Mouse (Mus musculus) liver, embryonic 14.5 days (tissue): ENCODE results near the gene Lpp. TPM values are rescaled to one million over a fixed set of nuclear protein-coding genes. Genes with fewer than 3 reads are reported as not detected.

ENCODE experiments used
- ATAC-seq: fragments of 200-750 bp; cut with Nextera tagmentation; 2 replicates; pipeline ENCODE4 v1.8.0; 2017; ENCODE audit warnings: moderate number of reproducible peaks, mild to moderate bottlenecking, moderate library complexity; ENCODE audit not compliant: insufficient read depth
- DNase-seq, 3 experiments: peaks; one replicate each; pipeline ENCODE4 v3.0.0-alpha.2; 2012 to 2013; ENCODE audit warnings: low read depth in 3 of 3, low spot score in 3 of 3
- H3K27ac ChIP-seq: fragments of 300-500 bp; sonication (generic); 2 replicates; pipeline ENCODE4 v1.5.1; 2014; ENCODE audit warnings: moderate library complexity, mild to moderate bottlenecking, control low read depth, inconsistent platforms
- H3K27me3 ChIP-seq: fragments of 300-500 bp; sonication (generic); 2 replicates; pipeline ENCODE4 v1.6.1; 2014; ENCODE audit warnings: mild to moderate bottlenecking, low read length, moderate library complexity; ENCODE audit not compliant: control insufficient read depth, insufficient read depth
- H3K36me3 ChIP-seq: fragments of 300-500 bp; sonication (generic); replicated peaks from 2 replicates; pipeline ENCODE4 v1.6.1; 2014; ENCODE audit warnings: low read depth; ENCODE audit not compliant: control insufficient read depth, insufficient read depth
- H3K4me1 ChIP-seq, 2 experiments: fragments of 200-500 bp in 1 of 2; fragments of 300-500 bp in 1 of 2; sonication (generic) in 1 of 2; replicated peaks; 2 replicates each; pipeline ENCODE4 v1.6.1; 2012 to 2014; ENCODE audit warnings: antibody characterized with exemption in 1 of 2, inconsistent platforms in 1 of 2, low read length in 1 of 2; ENCODE audit not compliant: control insufficient read depth in 2 of 2, insufficient read depth in 2 of 2
- H3K4me2 ChIP-seq: fragments of 300-500 bp; sonication (generic); 2 replicates; pipeline ENCODE4 v1.6.1; 2014; ENCODE audit warnings: low read depth, mild to moderate bottlenecking, control low read depth, moderate library complexity
- H3K4me3 ChIP-seq, 2 experiments: fragments of 200-500 bp in 1 of 2; fragments of 300-500 bp in 1 of 2; sonication (generic) in 1 of 2; 2 replicates each; pipeline ENCODE4 v1.5.1; 2012 to 2014; ENCODE audit warnings: low read depth in 2 of 2, low read length in 2 of 2, mild to moderate bottlenecking in 2 of 2, control low read depth in 1 of 2, inconsistent platforms in 1 of 2, moderate library complexity in 1 of 2; ENCODE audit not compliant: insufficient read depth in 1 of 2
- H3K9ac ChIP-seq: fragments of 300-500 bp; sonication (generic); replicated peaks from 2 replicates; pipeline ENCODE4 v1.6.1; 2014; ENCODE audit warnings: mild to moderate bottlenecking, control low read depth, moderate library complexity
- H3K9me3 ChIP-seq: fragments of 300-500 bp; sonication (generic); 2 replicates; pipeline ENCODE4 v1.6.1; 2016; ENCODE audit warnings: low read length, mixed read lengths; ENCODE audit not compliant: control insufficient read depth
- CTCF ChIP-seq: IDR thresholded peaks from 2 replicates; pipeline ENCODE4 v1.5.1; 2016; ENCODE audit warnings: antibody characterized with exemption, low read depth, control low read depth
- EP300 ChIP-seq: IDR thresholded peaks from 2 replicates; pipeline ENCODE4 v1.6.1; 2016; ENCODE audit warnings: antibody characterized with exemption, low read depth
- WGBS: fragments of 180-500 bp; shearing (Covaris S2); extraction: QIAGEN DNeasy Blood & Tissue Kit; methylation state at CpG from one replicate; pipeline ENCODE4 v1.1.7; 2014; ENCODE audit not compliant: insufficient replicate concordance; 5-methylcytosine and 5-hydroxymethylcytosine counted together
- polyA plus RNA-seq, 2 experiments: library from polyadenylated mRNA; depleted of rRNA in 1 of 2; stranded (reverse) in 1 of 2; unstranded in 1 of 2; fragments of >200 nt; fragmentation: Nextera tagmentation in 1 of 2; extraction: Ambion mirVana in 1 of 2; gene quantifications; 2 replicates each; pipeline versions ENCODE4 v1.2.1 to v1.2.3; 2012 to 2014

The Lpp gene
- polyA plus RNA-seq, 2 experiments = 1.4 to 4.3 TPM

DNA sequence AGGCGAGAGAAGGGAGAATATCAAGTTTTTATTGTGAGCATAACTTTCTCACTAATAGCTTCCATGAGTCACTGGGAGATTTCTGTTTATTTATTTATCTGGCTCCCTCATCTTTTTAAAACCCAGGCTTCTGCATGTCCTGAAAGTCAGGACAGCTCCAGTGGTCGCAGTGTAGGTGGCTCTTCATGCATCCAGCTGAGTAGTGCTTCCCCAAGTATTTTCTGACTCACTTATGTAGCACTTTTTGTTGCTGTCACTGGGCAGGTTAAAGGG is 98.1 kb downstream of the Lpp start:
- no peak for TF ChIP-seq EP300
- no peak for TF ChIP-seq CTCF
- Histone ChIP-seq H3K27ac (no peak overlapping the region), H3K9ac (no peak overlapping the region), H3K36me3 (no peaks in the 10 kb centered on the region), H3K4me2 (no peak overlapping the region), H3K9me3 (no peaks in the 10 kb centered on the region), H3K4me1 (peaks cover 0 to 13% of the 10 kb centered on the region in 2 experiments; a peak in 2 of 4 replicates), H3K27me3 (no peaks in the 10 kb centered on the region), H3K4me3 (no peak overlapping the region)
- ATAC-seq (no peak), DNase-seq (no peak)
- 60% methylated on average over 2 of the region's 2 CpGs for WGBS

DNA sequence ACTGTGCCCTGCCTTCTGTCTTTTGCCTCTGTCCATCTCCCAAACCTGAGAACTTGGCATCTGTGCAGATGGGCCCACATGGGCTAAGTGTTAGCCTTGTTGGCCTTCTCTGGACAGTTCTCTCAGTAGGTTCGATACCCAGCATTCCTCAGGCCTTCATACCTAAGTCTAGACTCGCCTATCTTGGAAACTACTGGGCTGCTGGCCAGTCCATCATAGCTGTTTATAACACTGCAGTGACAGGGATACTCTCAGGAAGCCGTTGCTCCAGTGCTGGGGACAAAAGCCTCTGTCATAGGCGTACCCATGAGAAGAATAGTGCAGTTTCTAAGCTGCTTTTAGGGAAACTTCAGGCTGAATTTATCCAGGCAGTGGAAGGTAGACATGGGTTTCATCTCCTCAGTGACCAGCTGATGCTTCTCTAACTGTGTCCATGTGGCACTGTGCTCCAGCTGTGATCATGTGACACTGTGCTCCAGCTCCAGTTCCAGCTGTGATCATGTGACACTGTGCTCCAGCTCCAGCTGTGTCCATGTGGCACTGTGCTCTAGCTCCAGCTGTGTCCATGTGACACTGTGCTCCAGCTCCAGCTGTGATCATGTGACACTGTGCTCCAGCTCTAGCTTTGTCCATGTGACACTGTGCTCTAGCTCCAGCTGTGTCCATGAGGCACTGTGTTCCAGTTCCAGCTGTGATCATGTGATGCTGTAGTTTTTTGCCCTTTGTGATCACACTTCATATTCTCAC is 99.1 kb downstream of the Lpp start:
- 59% methylated on average over 4 of the region's 4 CpGs for WGBS
- no peak overlapping the region for H3K27ac ChIP-seq
- peaks cover 0 to 13% of the 10 kb centered on the region in 2 experiments; a peak in 2 of 4 replicates for H3K4me1 ChIP-seq
- no peak for TF ChIP-seq EP300
- TF ChIP-seq CTCF = no peak
- no peak for ATAC-seq
- no peaks in the 10 kb centered on the region for H3K9me3 ChIP-seq
- H3K4me2 ChIP-seq = no peak overlapping the region
- H3K4me3 ChIP-seq = no peak overlapping the region
- no peak overlapping the region for H3K9ac ChIP-seq
- no peaks in the 10 kb centered on the region for H3K27me3 ChIP-seq
- DNase-seq = no peak
- H3K36me3 ChIP-seq = no peaks in the 10 kb centered on the region

DNA sequence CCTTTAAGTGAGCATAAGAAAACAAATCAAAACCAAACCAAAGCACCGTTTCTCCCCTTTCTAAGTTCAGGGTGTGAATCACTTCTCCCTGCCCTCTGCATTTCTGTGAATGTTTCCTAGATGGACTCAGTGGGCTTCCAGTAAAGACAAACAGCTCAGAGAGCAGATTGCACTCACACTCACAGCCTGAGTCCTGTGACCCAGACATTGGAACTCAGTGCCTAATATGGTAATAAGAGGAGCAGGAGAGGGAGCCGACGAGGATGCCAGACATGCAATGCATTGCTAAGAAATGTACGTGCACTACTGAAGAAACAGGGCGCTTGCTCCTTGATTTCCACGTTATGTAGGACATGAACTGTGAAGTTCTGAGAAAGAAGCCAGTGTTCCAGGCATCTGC is 101.2 kb downstream of the Lpp start:
- H3K4me1 ChIP-seq = peaks cover 0 to 11% of the 10 kb centered on the region in 2 experiments; a peak in 2 of 4 replicates
- no peaks in the 10 kb centered on the region for H3K9me3 ChIP-seq
- no peak overlapping the region for H3K4me3 ChIP-seq
- no peaks in the 10 kb centered on the region for H3K36me3 ChIP-seq
- H3K27me3 ChIP-seq = no peaks in the 10 kb centered on the region
- H3K27ac ChIP-seq = no peak overlapping the region
- ATAC-seq (no peak), DNase-seq (no peak)
- no peak overlapping the region for H3K9ac ChIP-seq
- WGBS = 55% methylated on average over 6 of the region's 6 CpGs
- no peak for TF ChIP-seq EP300
- no peak overlapping the region for H3K4me2 ChIP-seq

GRCm38 (mm10) chr16:24495461-24495860 is 102.2 kb downstream of the Lpp start:
- no peaks in the 10 kb centered on the region for H3K36me3 ChIP-seq
- H3K4me2 ChIP-seq = no peak overlapping the region
- ATAC-seq (no peak), DNase-seq (no peak)
- H3K9ac ChIP-seq = no peak overlapping the region
- H3K27me3 ChIP-seq = no peaks in the 10 kb centered on the region
- TF ChIP-seq CTCF (no peak), EP300 (no peak)
- no peak overlapping the region for H3K27ac ChIP-seq
- no peak overlapping the region for H3K4me3 ChIP-seq
- 63% methylated on average over 4 of the region's 4 CpGs for WGBS
- no peaks in the 10 kb centered on the region for H3K9me3 ChIP-seq
- peaks cover 0 to 10% of the 10 kb centered on the region in 2 experiments; a peak in 2 of 4 replicates for H3K4me1 ChIP-seq

- ATAC-seq = no peak
- no peak overlapping the region for H3K27ac ChIP-seq
- no peak for DNase-seq
- no peak overlapping the region for H3K4me3 ChIP-seq
- H3K4me2 ChIP-seq = no peak overlapping the region
- peaks cover 0 to 4% of the 10 kb centered on the region in 2 experiments; a peak in 2 of 4 replicates for H3K4me1 ChIP-seq
- no peaks in the 10 kb centered on the region for H3K9me3 ChIP-seq
- WGBS = 65% methylated on average over 7 of the region's 7 CpGs
- H3K9ac ChIP-seq = no peak overlapping the region
- no peaks in the 10 kb centered on the region for H3K27me3 ChIP-seq
- H3K36me3 ChIP-seq = no peaks in the 10 kb centered on the region
- TF ChIP-seq EP300 (no peak), CTCF (no peak)
Measured at GRCm38 (mm10) chr16:24496635-24497034, 103.3 kb downstream of the Lpp start.
